Mouse (Mus musculus): ENCODE data around the gene Nop53. TPM values are rescaled to one million over a fixed set of nuclear protein-coding genes. Genes with fewer than 3 reads are reported as not detected.

The Nop53 gene
- 100 to 1,000 TPM; 115 to 121 TPM for total RNA-seq (2021)
- long read RNA-seq, experiment 1, transcript Nop53-201 (13 exons, 3,176 nt): major isoform, 52 of 62 reads
- long read RNA-seq, experiment 1, partial matches to known transcripts: 5 of 62 reads
- long read RNA-seq, experiment 1, other reads (novel, unspliced or antisense): 5 of 62 reads
- long read RNA-seq, experiment 2, transcript Nop53-201 (13 exons, 3,176 nt): major isoform, 73 of 83 reads
- long read RNA-seq, experiment 2, partial matches to known transcripts: 5 of 83 reads
- long read RNA-seq, experiment 2, other reads (novel, unspliced or antisense): 3 of 83 reads

- peak; percentile 90 to 93 for DNase-seq (ENCODE audit: low spot score in 2 of 2)
- H3K27ac ChIP-seq: peak within 1 kb of the TSS; percentile 98
These were observed at the start of gene Nop53 for GRCm38 (mm10) chr7:15945721-15946536. Gene Nop53, minus strand, starts transcription at chr7:15946074.

GRCm38 (mm10) chr7:15993789-15994188, 47.9 kb upstream of the Nop53 start:
- DNase-seq (ENCODE audit: low spot score in 2 of 2): no peak
- H3K4me3 ChIP-seq: no peak overlapping the region
- no peak for TF ChIP-seq CTCF (conservative IDR thresholded peaks at IDR 0.05)

More at GRCm38 (mm10) chr7:15945721-15946536, at the start of gene Nop53:
- no peak for TF ChIP-seq CTCF (conservative IDR thresholded peaks at IDR 0.05)
- H3K4me3 ChIP-seq: peak within 1 kb of the TSS; percentile 77

GRCm38 (mm10) chr7:15993152-15993551, 47.3 kb upstream of the Nop53 start:
- H3K4me3 ChIP-seq: no peak overlapping the region
- no peak for DNase-seq (ENCODE audit: low spot score in 2 of 2)
- no peak for TF ChIP-seq CTCF (conservative IDR thresholded peaks at IDR 0.05)
- H3K27ac ChIP-seq: no peak overlapping the region

More at GRCm38 (mm10) chr7:15993789-15994188, 47.9 kb upstream of the Nop53 start:
- H3K27ac ChIP-seq: no peak overlapping the region

GRCm38 (mm10) chr7:15991764-15992163, 45.9 kb upstream of the Nop53 start:
- no peak overlapping the region for H3K4me3 ChIP-seq
- TF ChIP-seq CTCF (conservative IDR thresholded peaks at IDR 0.05): no peak
- H3K27ac ChIP-seq: no peak overlapping the region
- DNase-seq (ENCODE audit: low spot score in 2 of 2): no peak

GRCm38 (mm10) chr7:15987661-15988356, 41.9 kb upstream of the Nop53 start:
- no peak overlapping the region for H3K4me3 ChIP-seq
- H3K27ac ChIP-seq: no peak overlapping the region
- peak; percentile 26 for TF ChIP-seq CTCF (conservative IDR thresholded peaks at IDR 0.05)
- DNase-seq (ENCODE audit: low spot score in 2 of 2): no peak

- DNase-seq (ENCODE audit: low spot score in 2 of 2): peak in 1 of 2 experiments; percentile 52
- TF ChIP-seq CTCF (conservative IDR thresholded peaks at IDR 0.05): peak; percentile 94
- Histone ChIP-seq H3K27ac (peak overlapping the region; percentile 72), H3K4me3 (no peak overlapping the region)
These were observed 37.0 kb upstream of the Nop53 start for GRCm38 (mm10) chr7:15982729-15983407.

GRCm38 (mm10) chr7:15981538-15981937, 35.7 kb upstream of the Nop53 start:
- no peak for DNase-seq (ENCODE audit: low spot score in 2 of 2)
- peak overlapping the region; percentile 72 for H3K27ac ChIP-seq
- TF ChIP-seq CTCF (conservative IDR thresholded peaks at IDR 0.05): no peak
- H3K4me3 ChIP-seq: no peak overlapping the region

GRCm38 (mm10) chr7:15980246-15980645, 34.4 kb upstream of the Nop53 start:
- no peak for TF ChIP-seq CTCF (conservative IDR thresholded peaks at IDR 0.05)
- peak; percentile 65 to 78 for DNase-seq (ENCODE audit: low spot score in 2 of 2)
- peak overlapping the region; percentile 72; the same call in 1 of the 2 replicates for H3K27ac ChIP-seq
- no peak overlapping the region for H3K4me3 ChIP-seq

GRCm38 (mm10) chr7:15975904-15976303, 30.0 kb upstream of the Nop53 start:
- Histone ChIP-seq H3K27ac (no peak overlapping the region), H3K4me3 (no peak overlapping the region)
- peak; percentile 50 to 57 for DNase-seq (ENCODE audit: low spot score in 2 of 2)
- TF ChIP-seq CTCF (conservative IDR thresholded peaks at IDR 0.05): peak; percentile 98

GRCm38 (mm10) chr7:15975451-15975850, 29.6 kb upstream of the Nop53 start:
- no peak for DNase-seq (ENCODE audit: low spot score in 2 of 2)
- TF ChIP-seq CTCF (conservative IDR thresholded peaks at IDR 0.05): no peak
- H3K4me3 ChIP-seq: no peak overlapping the region
- H3K27ac ChIP-seq: no peak overlapping the region

- Histone ChIP-seq H3K27ac (no peak overlapping the region), H3K4me3 (no peak overlapping the region)
- DNase-seq (ENCODE audit: low spot score in 2 of 2): peak; percentile 49 to 78
- peak; percentile 90 for TF ChIP-seq CTCF (conservative IDR thresholded peaks at IDR 0.05)
These were observed 28.8 kb upstream of the Nop53 start for GRCm38 (mm10) chr7:15974712-15975111.

GRCm38 (mm10) chr7:15972247-15972646, 26.4 kb upstream of the Nop53 start:
- Histone ChIP-seq H3K4me3 (no peak overlapping the region), H3K27ac (no peak overlapping the region)
- DNase-seq (ENCODE audit: low spot score in 2 of 2): no peak
- TF ChIP-seq CTCF (conservative IDR thresholded peaks at IDR 0.05): no peak

Data from layer of hippocampus, adult 2 months (tissue).